Mouse (Mus musculus) MEL (cell line): ENCODE measurements around the gene Gm10912. TPM values are rescaled to one million over a fixed set of nuclear protein-coding genes. Genes with fewer than 3 reads are reported as not detected.

Source experiments
- DNase-seq: peaks from one replicate; pipeline ENCODE4 v3.0.0; 2011; ENCODE audit warnings: low read depth, low spot score
- H3K27ac ChIP-seq: 2 replicates; pipeline ENCODE4 v1.5.1; 2012; ENCODE audit warnings: low read depth, mild to moderate bottlenecking, control low read depth, low read length, moderate library complexity; ENCODE audit not compliant: control insufficient read depth
- H3K27me3 ChIP-seq, 2 experiments: fragments of 150-350 bp in 1 of 2; sonication (generic) in 1 of 2; 2 replicates each; pipeline ENCODE4 v1.6.1; 2012; ENCODE audit warnings: low read length in 2 of 2, mild to moderate bottlenecking in 2 of 2, improper control_type of control experiment in 1 of 2, moderate library complexity in 1 of 2; ENCODE audit not compliant: insufficient read depth in 2 of 2, control insufficient read depth in 1 of 2
- H3K36me3 ChIP-seq, 2 experiments: 2 replicates each; pipeline ENCODE4 v1.6.1; 2012 to 2014; ENCODE audit warnings: low read length in 2 of 2, improper control_type of control experiment in 1 of 2, inconsistent platforms in 1 of 2, mild to moderate bottlenecking in 1 of 2; ENCODE audit not compliant: insufficient read depth in 2 of 2, control insufficient read depth in 1 of 2
- H3K4me1 ChIP-seq, 2 experiments: fragments of 150-350 bp in 1 of 2; sonication (generic) in 1 of 2; 2 replicates each; pipeline ENCODE4 v1.6.1; 2012; ENCODE audit warnings: low read length in 2 of 2, improper control_type of control experiment in 1 of 2, mild to moderate bottlenecking in 1 of 2; ENCODE audit not compliant: insufficient read depth in 2 of 2, control insufficient read depth in 1 of 2
- H3K4me3 ChIP-seq, 2 experiments: fragments of 150-350 bp in 1 of 2; sonication (generic) in 1 of 2; 2 replicates each; pipeline ENCODE4 v1.5.1; 2012; ENCODE audit warnings: low read depth in 2 of 2, low read length in 2 of 2, mild to moderate bottlenecking in 2 of 2, moderate library complexity in 2 of 2, control low read depth in 1 of 2, improper control_type of control experiment in 1 of 2; ENCODE audit not compliant: control insufficient read depth in 1 of 2, insufficient read depth in 1 of 2
- H3K79me2 ChIP-seq: 2 replicates; pipeline ENCODE4 v1.6.1; 2012; ENCODE audit warnings: mild to moderate bottlenecking, low read length, moderate library complexity; ENCODE audit not compliant: control insufficient read depth, poor library complexity, insufficient read depth
- H3K9ac ChIP-seq: 2 replicates; pipeline ENCODE4 v1.6.1; 2012; ENCODE audit warnings: low read depth, mild to moderate bottlenecking, control low read depth, low read length, moderate library complexity; ENCODE audit not compliant: control insufficient read depth, poor library complexity, severe bottlenecking
- H3K9me3 ChIP-seq: fragments of 150-350 bp; sonication (generic); replicated peaks from 2 replicates; pipeline ENCODE4 v1.6.1; 2012; ENCODE audit warnings: mild to moderate bottlenecking, low read length, improper control_type of control experiment, moderate library complexity; ENCODE audit not compliant: insufficient read depth
- CHD1 ChIP-seq: IDR thresholded peaks from 2 replicates; pipeline ENCODE4 v1.6.1; 2012; ENCODE audit warnings: low read depth, mild to moderate bottlenecking, inconsistent platforms, low read length, improper control_type of control experiment
- CHD2 ChIP-seq: IDR thresholded peaks from 2 replicates; pipeline ENCODE4 v1.6.1; 2011; ENCODE audit warnings: low read length, improper control_type of control experiment
- CTCF ChIP-seq, 3 experiments: IDR thresholded peaks in 2 of 3; conservative IDR thresholded peaks in 1 of 3; 2 replicates each; pipeline ENCODE4 v1.5.1; 2011 to 2012; ENCODE audit warnings: low read length in 3 of 3, low read depth in 2 of 3, mild to moderate bottlenecking in 2 of 3, improper control_type of control experiment in 1 of 3, inconsistent platforms in 1 of 3, mixed read lengths in 1 of 3, moderate library complexity in 1 of 3; ENCODE audit not compliant: control insufficient read depth in 1 of 3, insufficient read depth in 1 of 3, poor library complexity in 1 of 3, severe bottlenecking in 1 of 3
- E2F4 ChIP-seq: IDR thresholded peaks from 2 replicates; pipeline ENCODE4 v1.6.1; 2011; ENCODE audit warnings: low read depth, low read length, improper control_type of control experiment, borderline replicate concordance
- ELF1 ChIP-seq: IDR thresholded peaks from 2 replicates; pipeline ENCODE4 v1.6.1; 2014; ENCODE audit warnings: low read depth, mild to moderate bottlenecking, inconsistent platforms, low read length, improper control_type of control experiment, moderate library complexity
- ETS1 ChIP-seq: IDR thresholded peaks from 2 replicates; pipeline ENCODE4 v1.6.1; 2012; ENCODE audit warnings: low read depth, mild to moderate bottlenecking, inconsistent platforms, low read length, improper control_type of control experiment, moderate library complexity
- GABPA ChIP-seq: IDR thresholded peaks from 2 replicates; pipeline ENCODE4 v1.6.1; 2012; ENCODE audit warnings: low read depth, mild to moderate bottlenecking, inconsistent platforms, low read length, improper control_type of control experiment, moderate library complexity
- GATA1 ChIP-seq: IDR thresholded peaks from 2 replicates; pipeline ENCODE4 v1.6.1; 2011; ENCODE audit warnings: low read depth, low read length, improper control_type of control experiment
- HCFC1 ChIP-seq: IDR thresholded peaks from 2 replicates; pipeline ENCODE4 v1.6.1; 2012; ENCODE audit warnings: low read depth, mild to moderate bottlenecking, inconsistent platforms, low read length, improper control_type of control experiment, moderate library complexity
- MAFK ChIP-seq: IDR thresholded peaks from 2 replicates; pipeline ENCODE4 v1.6.1; 2011; ENCODE audit warnings: low read depth, mild to moderate bottlenecking, low read length, improper control_type of control experiment, borderline replicate concordance
- MAX ChIP-seq: IDR thresholded peaks from 2 replicates; pipeline ENCODE4 v1.6.1; 2011; ENCODE audit warnings: low read length, improper control_type of control experiment
- MAZ ChIP-seq: IDR thresholded peaks from 2 replicates; pipeline ENCODE4 v1.6.1; 2012; ENCODE audit warnings: low read depth, mild to moderate bottlenecking, inconsistent platforms, low read length, improper control_type of control experiment
- MEF2A ChIP-seq: IDR thresholded peaks from 2 replicates; pipeline ENCODE4 v1.6.1; 2014; ENCODE audit warnings: low read depth, mild to moderate bottlenecking, inconsistent platforms, low read length, improper control_type of control experiment; ENCODE audit not compliant: poor library complexity, insufficient replicate concordance, severe bottlenecking; ENCODE audit errors: extremely low read depth
- MXI1 ChIP-seq: IDR thresholded peaks from 2 replicates; pipeline ENCODE4 v1.6.1; 2011; ENCODE audit warnings: mild to moderate bottlenecking, low read depth, low read length, improper control_type of control experiment
- MYB ChIP-seq: IDR thresholded peaks from 2 replicates; pipeline ENCODE4 v1.6.1; 2011; ENCODE audit warnings: mild to moderate bottlenecking, low read depth, low read length, improper control_type of control experiment
- NELFE ChIP-seq: IDR thresholded peaks from 2 replicates; pipeline ENCODE4 v1.6.1; 2011; ENCODE audit warnings: low read depth, low read length, improper control_type of control experiment
- NRF1 ChIP-seq: IDR thresholded peaks from 2 replicates; pipeline ENCODE4 v1.6.1; 2014; ENCODE audit warnings: low read depth, mild to moderate bottlenecking, inconsistent platforms, low read length, improper control_type of control experiment, moderate library complexity; ENCODE audit not compliant: poor library complexity, insufficient read depth, severe bottlenecking
- POLR2AphosphoS2 ChIP-seq: IDR thresholded peaks from 2 replicates; pipeline ENCODE4 v1.6.1; 2011; ENCODE audit warnings: low read length, improper control_type of control experiment
- SIN3A ChIP-seq: IDR thresholded peaks from 2 replicates; pipeline ENCODE4 v1.6.1; 2012; ENCODE audit warnings: low read length, improper control_type of control experiment, inconsistent platforms
- TBP ChIP-seq: IDR thresholded peaks from 2 replicates; pipeline ENCODE4 v1.8.0; 2011; ENCODE audit warnings: low read depth, low read length, improper control_type of control experiment
- TCF12 ChIP-seq: IDR thresholded peaks from 2 replicates; pipeline ENCODE4 v1.6.1; 2014; ENCODE audit warnings: low read depth, mild to moderate bottlenecking, inconsistent platforms, low read length, improper control_type of control experiment, moderate library complexity
- USF2 ChIP-seq, 2 experiments: IDR thresholded peaks; 2 replicates each; pipeline ENCODE4 v1.6.1; 2011 to 2012; ENCODE audit warnings: improper control_type of control experiment in 2 of 2, low read length in 2 of 2, borderline replicate concordance in 1 of 2, inconsistent platforms in 1 of 2, low read depth in 1 of 2, mild to moderate bottlenecking in 1 of 2; ENCODE audit not compliant: insufficient read depth in 1 of 2
- ZC3H11A ChIP-seq: IDR thresholded peaks from 2 replicates; pipeline ENCODE4 v1.6.1; 2012; ENCODE audit warnings: low read depth, mild to moderate bottlenecking, inconsistent platforms, low read length, improper control_type of control experiment
- ZKSCAN1 ChIP-seq: IDR thresholded peaks from 2 replicates; pipeline ENCODE4 v1.6.1; 2012; ENCODE audit warnings: low read depth, mild to moderate bottlenecking, inconsistent platforms, low read length, improper control_type of control experiment, moderate library complexity
- polyA plus RNA-seq, 2 experiments: library from polyadenylated mRNA; stranded (reverse) in 1 of 2; unstranded in 1 of 2; fragments of >175 nt in 1 of 2; fragments of >200 nt in 1 of 2; gene quantifications; 2 replicates each; pipeline versions ENCODE4 v1.2.1 to v1.2.4; 2012; ENCODE audit warnings: low replicate concordance in 2 of 2, low read depth in 1 of 2; ENCODE audit not compliant: insufficient read length in 2 of 2, insufficient read depth in 1 of 2, missing spikeins in 1 of 2
- total RNA-seq: library from RNA; depleted of rRNA; stranded (reverse); fragments of 300-350 nt; gene quantifications from 2 replicates; pipeline ENCODE4 v1.2.3, GENCODE M21; 2012

Gm10912 gene
- total and polyA plus RNA-seq, 3 experiments, result 0.06 to 0.08 TPM; not detected in 1

DNA sequence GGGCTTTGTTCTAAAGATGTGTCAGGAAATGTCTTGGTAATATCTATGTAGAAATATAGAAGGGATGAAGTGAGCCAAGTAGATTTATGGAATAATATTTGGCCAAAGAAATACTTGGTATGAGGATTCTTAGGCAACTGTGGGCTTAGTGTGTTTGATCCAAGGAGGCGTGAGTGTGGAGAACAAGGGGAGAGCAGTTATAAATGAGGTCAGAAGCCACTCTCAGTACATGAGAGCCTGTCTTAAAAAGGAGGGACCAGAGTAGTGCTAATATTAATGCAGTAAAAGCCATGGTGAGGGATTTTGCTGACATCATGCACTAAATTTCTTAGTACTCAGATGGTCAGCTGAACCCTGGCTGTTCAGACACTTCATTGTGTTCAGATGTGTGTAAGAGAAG is 7.2 kb upstream of the Gm10912 start:
- TF ChIP-seq MXI1 (no peak), NRF1 (no peak), ETS1 (no peak), TBP (no peak), MEF2A (no peak), MYB (no peak), TCF12 (no peak), CHD2 (no peak), E2F4 (no peak), CHD1 (no peak), MAZ (no peak), HCFC1 (no peak), NELFE (no peak), MAFK (no peak), GATA1 (no peak), SIN3A (no peak), POLR2AphosphoS2 (no peak), ZKSCAN1 (no peak)
- H3K36me3 ChIP-seq, result peaks cover 2 to 12% of the 10 kb centered on the region in 2 experiments; a peak in 3 of 4 replicates
- DNase-seq, result no peak
- no peaks in the 10 kb centered on the region for H3K79me2 ChIP-seq
- H3K4me1 ChIP-seq, result no peaks in the 10 kb centered on the region
- no peak overlapping the region for H3K9ac ChIP-seq
- H3K4me3 ChIP-seq, result no peak overlapping the region
- H3K9me3 ChIP-seq, result no peaks in the 10 kb centered on the region
- H3K27ac ChIP-seq, result no peak overlapping the region
- no peaks in the 10 kb centered on the region for H3K27me3 ChIP-seq

DNA sequence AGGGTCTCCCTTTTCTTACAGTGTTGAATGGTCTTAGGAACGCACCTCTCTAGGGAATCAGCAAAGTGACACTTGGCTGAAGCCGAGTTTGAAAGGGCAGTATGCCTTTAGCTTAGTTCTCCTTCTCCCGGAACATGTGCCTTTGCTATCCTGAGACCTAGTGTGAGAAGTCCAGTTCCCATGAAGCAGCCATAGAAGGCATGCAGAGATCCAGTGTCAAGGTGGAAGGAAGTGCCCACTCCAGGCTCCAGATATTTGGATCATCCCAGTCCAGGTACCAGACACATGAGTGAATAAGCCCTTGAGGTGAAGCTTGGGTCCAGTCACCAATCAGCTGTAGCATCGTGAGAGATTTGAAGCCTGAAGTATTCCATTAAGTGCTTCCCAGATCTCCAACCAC is 6.7 kb upstream of the Gm10912 start:
- Histone ChIP-seq H3K4me3 (no peak overlapping the region), H3K9ac (no peak overlapping the region), H3K9me3 (no peaks in the 10 kb centered on the region), H3K27me3 (no peaks in the 10 kb centered on the region), H3K36me3 (peaks cover 2 to 12% of the 10 kb centered on the region in 2 experiments; a peak in 3 of 4 replicates), H3K79me2 (no peaks in the 10 kb centered on the region), H3K27ac (no peak overlapping the region), H3K4me1 (no peaks in the 10 kb centered on the region)
- no peak for DNase-seq
- TF ChIP-seq USF2 (IDR thresholded peaks at IDR 0.05; ENCODE audit: borderline replicate concordance in 1 of 2, insufficient read depth in 1 of 2, low read depth in 1 of 2, low read length in 2 of 2), result no peak
- no peak for TF ChIP-seq ELF1
- no peak for TF ChIP-seq GATA1
- no peak for TF ChIP-seq CHD1
- TF ChIP-seq ZKSCAN1, result no peak
- no peak for TF ChIP-seq HCFC1
- TF ChIP-seq CHD2, result no peak
- no peak for TF ChIP-seq NRF1
- TF ChIP-seq MAX, result no peak
- no peak for TF ChIP-seq CTCF (IDR thresholded peaks at IDR 0.05 in 2 of 3, conservative IDR thresholded peaks at IDR 0.05 in 1 of 3; ENCODE audit: control insufficient read depth in 1 of 3, insufficient read depth in 1 of 3, low read depth in 2 of 3, low read length in 3 of 3, poor library complexity in 1 of 3, severe bottlenecking in 1 of 3)
- no peak for TF ChIP-seq POLR2AphosphoS2
- TF ChIP-seq GABPA, result no peak
- no peak for TF ChIP-seq MYB
- no peak for TF ChIP-seq ZC3H11A
- no peak for TF ChIP-seq MAZ
